Mouse (Mus musculus): ENCODE results near the gene Atp8a2.

DNA sequence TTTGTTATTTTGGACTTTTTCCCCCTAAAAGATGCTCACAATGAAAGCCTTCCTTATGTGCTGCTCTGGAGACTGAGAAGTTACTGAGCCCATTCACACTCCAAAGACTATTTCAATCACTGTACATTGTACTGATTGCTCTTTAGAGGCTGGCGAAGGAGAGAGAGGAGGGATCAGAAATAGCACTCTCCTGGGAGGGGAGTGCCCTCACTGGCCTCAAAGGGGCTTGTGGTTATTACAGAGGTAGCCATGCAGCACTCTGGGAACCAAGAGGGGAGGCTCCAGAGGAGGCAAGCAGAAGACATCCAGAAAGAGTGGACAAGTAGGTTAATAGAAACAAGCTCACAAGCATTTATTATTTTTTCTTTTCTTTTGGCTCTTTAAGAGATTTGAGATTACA is 169.8 kb downstream of the Atp8a2 start:
- TF ChIP-seq CTCF (IDR thresholded peaks at IDR 0.05; ENCODE audit: borderline replicate concordance, extremely low read depth, insufficient read depth, insufficient read length) (no peak), POLR2A (IDR thresholded peaks at IDR 0.05; ENCODE audit: borderline replicate concordance, extremely low read depth, insufficient read depth, insufficient read length, poor library complexity, severe bottlenecking) (no peak)
